Mouse (Mus musculus): ENCODE measurements around the gene Olfr924. TPM values are rescaled to one million over a fixed set of nuclear protein-coding genes. Genes with fewer than 3 reads are reported as not detected.
"Not testable (repeated sequence)": the region's sequence is repeated elsewhere in the genome, so short reads cannot be mapped to it uniquely, and the experiment has no call there.

Olfr924 gene
- not detected in 2 replicates for polyA plus RNA-seq (2016; fragmentation: Nextera tagmentation; extraction: Ambion mirVana)

- no peaks in the 10 kb centered on the region for H3K27me3 ChIP-seq
- H3K9ac ChIP-seq: no peak within 1 kb of the TSS
- no peak within 1 kb of the TSS for H3K4me2 ChIP-seq (replicated peaks)
- no peak within 1 kb of the TSS for H3K27ac ChIP-seq
- H3K4me1 ChIP-seq: no peaks in the 10 kb centered on the region
- H3K36me3 ChIP-seq: no peaks in the 10 kb centered on the region
- ATAC-seq (ENCODE audit: low FRiP score): no peak
- no peaks in the 10 kb centered on the region for H3K9me3 ChIP-seq (replicated peaks)
- 94% methylated on average over 1 of the region's 1 CpGs for WGBS
- no peak within 1 kb of the TSS for H3K4me3 ChIP-seq
These were observed at the start of gene Olfr924 for GRCm38 (mm10) chr9:38844149-38844548. Olfr924 (plus strand) TSS chr9:38844449.

GRCm38 (mm10) chr9:38805696-38806095 is 38.6 kb upstream of the Olfr924 start:
- Histone ChIP-seq H3K27me3 (no peaks in the 10 kb centered on the region), H3K36me3 (no peaks in the 10 kb centered on the region), H3K4me2 (replicated peaks) (no peak overlapping the region), H3K4me3 (no peak overlapping the region), H3K4me1 (no peaks in the 10 kb centered on the region), H3K27ac (no peak overlapping the region), H3K9ac (no peak overlapping the region), H3K9me3 (replicated peaks) (no peaks in the 10 kb centered on the region)
- ATAC-seq (ENCODE audit: low FRiP score): no peak

- Histone ChIP-seq H3K4me1 (no peaks in the 10 kb centered on the region), H3K9me3 (replicated peaks) (no peaks in the 10 kb centered on the region), H3K27ac (no peak within 1 kb of the TSS), H3K9ac (no peak within 1 kb of the TSS), H3K4me2 (replicated peaks) (no peak within 1 kb of the TSS), H3K4me3 (no peak within 1 kb of the TSS), H3K27me3 (no peaks in the 10 kb centered on the region), H3K36me3 (no peaks in the 10 kb centered on the region)
- 74% methylated on average over 2 of the region's 2 CpGs for WGBS
- no peak for ATAC-seq (ENCODE audit: low FRiP score)
These were observed 29.9 kb upstream of the Olfr924 start, which contains the start of gene Olfr922 for GRCm38 (mm10) chr9:38814314-38814713. Olfr922 (plus strand) TSS chr9:38814614.

GRCm38 (mm10) chr9:38815458-38815986 is 28.7 kb upstream of the Olfr924 start:
- H3K4me2 ChIP-seq (replicated peaks): no peak overlapping the region
- no peaks in the 10 kb centered on the region for H3K36me3 ChIP-seq
- no peaks in the 10 kb centered on the region for H3K4me1 ChIP-seq
- no peak overlapping the region for H3K4me3 ChIP-seq
- ATAC-seq (ENCODE audit: low FRiP score): no peak
- WGBS: 93% methylated on average over 1 of the region's 1 CpGs
- no peaks in the 10 kb centered on the region for H3K9me3 ChIP-seq (replicated peaks)
- no peak overlapping the region for H3K27ac ChIP-seq
- H3K27me3 ChIP-seq: no peaks in the 10 kb centered on the region
- no peak overlapping the region for H3K9ac ChIP-seq

DNA sequence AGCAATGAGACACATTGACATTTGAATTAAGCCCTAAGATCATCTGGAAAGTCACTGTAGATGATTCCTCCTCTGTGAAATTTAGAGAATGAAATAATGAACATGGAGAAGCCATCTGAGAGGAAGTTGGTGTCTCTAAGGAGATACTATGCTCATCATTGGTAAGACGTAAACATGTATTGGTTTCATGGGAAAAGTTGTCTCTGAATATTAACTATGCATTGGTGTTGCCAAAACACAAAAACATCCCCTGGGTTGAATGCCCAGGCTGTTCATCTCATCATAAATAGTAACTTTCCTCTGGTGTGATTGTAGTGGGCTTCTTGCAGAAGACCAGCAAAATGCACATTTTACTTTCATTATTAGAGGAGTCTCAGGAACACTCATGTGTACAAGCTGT is 18.0 kb upstream of the Olfr924 start, which contains the start of gene Olfr923:
TSS of gene Olfr923 (plus strand) at position 301 of the 400 bp plus-strand sequence.
- 93% methylated on average over 1 of the region's 1 CpGs for WGBS
- no peak for ATAC-seq (ENCODE audit: low FRiP score)
- no peak within 1 kb of the TSS for H3K9ac ChIP-seq
- H3K4me1 ChIP-seq: no peaks in the 10 kb centered on the region
- no peaks in the 10 kb centered on the region for H3K36me3 ChIP-seq
- H3K4me3 ChIP-seq: no peak within 1 kb of the TSS
- H3K4me2 ChIP-seq (replicated peaks): no peak within 1 kb of the TSS
- no peaks in the 10 kb centered on the region for H3K9me3 ChIP-seq (replicated peaks)
- H3K27ac ChIP-seq: no peak within 1 kb of the TSS
- no peaks in the 10 kb centered on the region for H3K27me3 ChIP-seq

DNA sequence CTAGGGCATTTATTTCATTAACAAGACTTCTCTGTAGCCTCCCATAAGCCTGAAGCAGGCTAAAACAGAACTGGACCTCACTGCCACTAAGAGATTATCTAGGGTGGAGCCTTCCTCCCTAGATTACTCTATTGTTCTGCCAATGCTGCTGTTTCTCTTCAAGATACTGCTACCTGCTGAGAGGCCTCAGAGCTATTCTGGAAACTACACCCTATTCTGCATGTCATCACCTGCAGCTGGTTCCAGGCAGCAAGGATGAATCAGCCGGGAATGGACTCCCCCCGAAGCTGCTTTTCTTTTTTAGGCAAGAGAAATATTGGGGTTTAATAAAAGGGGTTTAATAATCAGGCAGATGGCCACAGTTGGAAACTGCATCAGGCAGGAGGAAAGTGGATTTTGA is 11.2 kb upstream of the Olfr924 start:
- ATAC-seq (ENCODE audit: low FRiP score): no peak
- no peak overlapping the region for H3K9ac ChIP-seq
- no peaks in the 10 kb centered on the region for H3K9me3 ChIP-seq (replicated peaks)
- H3K36me3 ChIP-seq: no peaks in the 10 kb centered on the region
- no peak overlapping the region for H3K27ac ChIP-seq
- no peak overlapping the region for H3K4me2 ChIP-seq (replicated peaks)
- WGBS: 75% methylated on average over 2 of the region's 2 CpGs
- H3K4me1 ChIP-seq: no peaks in the 10 kb centered on the region
- no peaks in the 10 kb centered on the region for H3K27me3 ChIP-seq
- no peak overlapping the region for H3K4me3 ChIP-seq

- Histone ChIP-seq H3K4me3 (no peak within 1 kb of the TSS), H3K27me3 (no peaks in the 10 kb centered on the region), H3K9ac (no peak within 1 kb of the TSS), H3K9me3 (replicated peaks) (no peaks in the 10 kb centered on the region), H3K27ac (no peak within 1 kb of the TSS), H3K36me3 (no peaks in the 10 kb centered on the region), H3K4me2 (replicated peaks) (no peak within 1 kb of the TSS), H3K4me1 (no peaks in the 10 kb centered on the region)
- ATAC-seq (ENCODE audit: low FRiP score): no peak
These were observed 10.5 kb downstream of the Olfr924 start, which contains the start of gene Olfr26 for GRCm38 (mm10) chr9:38854760-38855159. Olfr26 (plus strand) TSS chr9:38855060.

DNA sequence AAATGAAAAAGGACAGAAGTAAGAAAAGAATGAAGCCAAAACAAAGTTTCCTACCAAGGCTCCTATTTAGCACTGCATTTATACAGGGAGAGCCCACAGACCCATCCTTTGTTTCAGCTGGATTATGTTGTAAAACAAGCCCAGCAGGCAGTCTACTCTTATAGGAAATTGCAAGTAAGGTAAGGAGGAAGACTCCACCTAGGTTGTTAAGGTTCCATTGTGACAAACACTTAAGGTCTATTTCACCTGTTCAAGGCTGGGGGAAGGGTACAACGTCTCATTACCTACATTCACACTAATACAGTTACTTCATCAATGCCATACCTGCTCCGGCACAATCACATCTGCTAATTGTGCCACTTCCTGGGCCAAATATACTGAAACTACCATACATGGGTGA is 30.6 kb downstream of the Olfr924 start:
- not testable (repeated sequence) for H3K27ac ChIP-seq; H3K4me1 ChIP-seq; H3K27me3 ChIP-seq; H3K4me2 ChIP-seq (replicated peaks); H3K9me3 ChIP-seq (replicated peaks); ATAC-seq (ENCODE audit: low FRiP score); H3K4me3 ChIP-seq; H3K36me3 ChIP-seq; H3K9ac ChIP-seq
- WGBS: 54% methylated on average over 2 of the region's 2 CpGs

DNA sequence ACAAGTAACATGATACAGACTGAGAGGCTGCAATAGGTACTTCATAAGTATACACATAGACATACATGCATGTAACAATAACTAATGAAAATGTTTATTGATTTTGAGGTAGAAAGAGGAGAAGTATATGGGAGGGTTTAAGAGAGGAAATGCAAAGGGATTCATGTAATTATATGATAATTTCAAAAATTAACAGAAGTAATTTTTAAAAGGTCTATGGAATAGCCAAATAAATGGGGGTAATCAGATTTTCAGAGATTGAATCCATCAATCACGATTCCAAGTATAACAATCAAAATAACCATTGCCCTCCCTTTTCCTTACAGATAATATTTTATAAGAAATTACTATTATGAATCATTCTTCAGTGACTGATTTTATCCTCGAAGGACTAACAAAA is 32.6 kb downstream of the Olfr924 start, which contains the start of gene Olfr926:
TSS of gene Olfr926 (plus strand) at position 301 of the 400 bp plus-strand sequence.
- no peaks in the 10 kb centered on the region for H3K4me1 ChIP-seq
- no peak within 1 kb of the TSS for H3K9ac ChIP-seq
- no peaks in the 10 kb centered on the region for H3K27me3 ChIP-seq
- WGBS: 69% methylated on average over 2 of the region's 2 CpGs
- no peak for ATAC-seq (ENCODE audit: low FRiP score)
- peaks cover 10% of the 10 kb centered on the region; the same call in 1 of the 2 replicates for H3K9me3 ChIP-seq (replicated peaks)
- H3K4me3 ChIP-seq: no peak within 1 kb of the TSS
- H3K4me2 ChIP-seq (replicated peaks): no peak within 1 kb of the TSS
- H3K36me3 ChIP-seq: no peaks in the 10 kb centered on the region
- no peak within 1 kb of the TSS for H3K27ac ChIP-seq

Other genes with a start within 250 kb of the Olfr924 start
- gene Olfr914, start 239.3 kb upstream of the Olfr924 start, polyA plus RNA-seq (2016; fragmentation: Nextera tagmentation; extraction: Ambion mirVana): not detected in 2 replicates
- gene Olfr916, start 184.6 kb upstream of the Olfr924 start, polyA plus RNA-seq (2016; fragmentation: Nextera tagmentation; extraction: Ambion mirVana): not detected in 2 replicates
- gene Olfr917, start 178.6 kb upstream of the Olfr924 start, polyA plus RNA-seq (2016; fragmentation: Nextera tagmentation; extraction: Ambion mirVana): not detected in 2 replicates
- not detected in 2 replicates for gene Olfr918, start 169.8 kb upstream of the Olfr924 start, polyA plus RNA-seq (2016; fragmentation: Nextera tagmentation; extraction: Ambion mirVana)
- not detected in 2 replicates for gene Olfr919, start 140.8 kb upstream of the Olfr924 start, polyA plus RNA-seq (2016; fragmentation: Nextera tagmentation; extraction: Ambion mirVana)
- gene Vwa5a, start 126.2 kb upstream of the Olfr924 start, polyA plus RNA-seq (2016; fragmentation: Nextera tagmentation; extraction: Ambion mirVana): 11.6 and 14.3 TPM in 2 replicates
- gene Olfr920, start 92.2 kb upstream of the Olfr924 start, polyA plus RNA-seq (2016; fragmentation: Nextera tagmentation; extraction: Ambion mirVana): not detected in 2 replicates
- gene Olfr921, start 71.4 kb upstream of the Olfr924 start, polyA plus RNA-seq (2016; fragmentation: Nextera tagmentation; extraction: Ambion mirVana): not detected in 2 replicates
- not detected in 2 replicates for gene Olfr922, start 29.8 kb upstream of the Olfr924 start, polyA plus RNA-seq (2016; fragmentation: Nextera tagmentation; extraction: Ambion mirVana)
- not detected in 2 replicates for gene Olfr923, start 17.9 kb upstream of the Olfr924 start, polyA plus RNA-seq (2016; fragmentation: Nextera tagmentation; extraction: Ambion mirVana)
- not detected in 2 replicates for gene Olfr26, start 10.6 kb downstream of the Olfr924 start, polyA plus RNA-seq (2016; fragmentation: Nextera tagmentation; extraction: Ambion mirVana)
- not detected in 2 replicates for gene Olfr926, start 32.7 kb downstream of the Olfr924 start, polyA plus RNA-seq (2016; fragmentation: Nextera tagmentation; extraction: Ambion mirVana)
- gene Olfr930, start 85.4 kb downstream of the Olfr924 start, polyA plus RNA-seq (2016; fragmentation: Nextera tagmentation; extraction: Ambion mirVana): not detected in 2 replicates
- gene Olfr933, start 127.9 kb downstream of the Olfr924 start, polyA plus RNA-seq (2016; fragmentation: Nextera tagmentation; extraction: Ambion mirVana): not detected in 2 replicates
- gene Olfr934, start 143.9 kb downstream of the Olfr924 start, polyA plus RNA-seq (2016; fragmentation: Nextera tagmentation; extraction: Ambion mirVana): not detected in 2 replicates
- not detected in 2 replicates for gene Olfr935, start 155.2 kb downstream of the Olfr924 start, polyA plus RNA-seq (2016; fragmentation: Nextera tagmentation; extraction: Ambion mirVana)
- not detected in 2 replicates for gene Olfr146, start 178.9 kb downstream of the Olfr924 start, polyA plus RNA-seq (2016; fragmentation: Nextera tagmentation; extraction: Ambion mirVana)
- not detected in 2 replicates for gene Olfr937, start 220.5 kb downstream of the Olfr924 start, polyA plus RNA-seq (2016; fragmentation: Nextera tagmentation; extraction: Ambion mirVana)
- gene Olfr938, start 234.4 kb downstream of the Olfr924 start, polyA plus RNA-seq (2016; fragmentation: Nextera tagmentation; extraction: Ambion mirVana): not detected in 2 replicates